Mouse (Mus musculus): ENCODE results near the gene Grip1. TPM values are rescaled to one million over a fixed set of nuclear protein-coding genes. Genes with fewer than 3 reads are reported as not detected.

The Grip1 gene
- polyA plus RNA-seq, 1 experiment from 2014 or later: 19.0 TPM

DNA sequence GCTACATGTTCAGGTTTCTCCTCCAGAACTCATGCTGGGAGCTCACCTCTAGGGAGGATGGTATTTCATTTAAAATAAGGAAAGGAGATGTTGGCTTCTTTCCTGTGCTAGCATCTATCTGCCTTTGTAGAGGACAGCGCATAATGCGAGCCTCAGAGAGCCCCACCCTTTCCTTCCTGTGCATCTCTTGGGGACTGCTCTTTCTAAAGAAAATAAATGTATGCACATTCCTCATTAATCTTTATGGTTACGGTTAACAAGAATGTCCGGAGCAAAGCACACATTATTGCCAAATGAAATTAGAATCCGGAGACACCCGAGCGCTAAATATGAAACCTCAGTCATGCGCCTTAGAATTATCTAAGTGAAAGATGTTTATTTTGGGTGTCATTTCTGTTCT lies 490.3 kb downstream of the Grip1 start:
- Histone ChIP-seq H3K4me1 (no peaks in the 10 kb centered on the region), H3K36me3 (replicated peaks) (no peaks in the 10 kb centered on the region), H3K9ac (no peak overlapping the region), H3K27ac (no peak overlapping the region), H3K4me2 (no peak overlapping the region), H3K27me3 (replicated peaks) (no peaks in the 10 kb centered on the region), H3K4me3 (no peak overlapping the region), H3K9me3 (no peaks in the 10 kb centered on the region)
- ATAC-seq (replicated peaks): no peak
- WGBS: 87% methylated on average over 8 of the region's 8 CpGs

DNA sequence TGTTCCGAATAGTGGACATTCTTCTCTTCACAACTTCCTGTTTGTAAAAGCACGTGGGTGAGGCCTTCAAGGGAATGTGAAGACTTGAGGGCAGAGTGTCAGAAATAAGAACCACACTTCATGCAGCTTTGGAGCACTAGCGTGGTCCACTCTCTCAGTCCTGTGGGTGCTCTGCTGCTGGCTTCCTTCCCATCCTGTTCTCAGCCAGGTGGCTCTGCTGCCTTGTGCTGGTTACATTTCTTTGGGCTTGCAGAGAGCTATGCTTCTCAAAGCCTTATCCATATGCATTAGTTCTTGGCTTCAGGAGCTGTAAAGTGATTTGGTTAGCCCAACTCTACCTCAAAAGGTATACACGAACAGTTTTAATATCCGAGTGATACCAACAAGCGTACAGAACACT lies 497.8 kb downstream of the Grip1 start:
- Histone ChIP-seq H3K27me3 (replicated peaks) (no peaks in the 10 kb centered on the region), H3K9me3 (no peaks in the 10 kb centered on the region), H3K4me3 (no peak overlapping the region), H3K36me3 (replicated peaks) (no peaks in the 10 kb centered on the region), H3K9ac (no peak overlapping the region), H3K27ac (no peak overlapping the region), H3K4me2 (no peak overlapping the region), H3K4me1 (peaks cover 11% of the 10 kb centered on the region)
- 87% methylated on average over 6 of the region's 6 CpGs for WGBS
- ATAC-seq (replicated peaks): no peak

- Histone ChIP-seq H3K36me3 (replicated peaks) (no peaks in the 10 kb centered on the region), H3K27me3 (replicated peaks) (no peaks in the 10 kb centered on the region), H3K9ac (no peak overlapping the region), H3K4me3 (no peak overlapping the region), H3K9me3 (no peaks in the 10 kb centered on the region), H3K27ac (no peak overlapping the region), H3K4me2 (no peak overlapping the region), H3K4me1 (peaks cover 11% of the 10 kb centered on the region)
- ATAC-seq (replicated peaks): no peak
- WGBS: 76% methylated on average over 17 of the region's 17 CpGs
These were observed 503.8 kb downstream of the Grip1 start for GRCm38 (mm10) chr10:119957260-119957955.

DNA sequence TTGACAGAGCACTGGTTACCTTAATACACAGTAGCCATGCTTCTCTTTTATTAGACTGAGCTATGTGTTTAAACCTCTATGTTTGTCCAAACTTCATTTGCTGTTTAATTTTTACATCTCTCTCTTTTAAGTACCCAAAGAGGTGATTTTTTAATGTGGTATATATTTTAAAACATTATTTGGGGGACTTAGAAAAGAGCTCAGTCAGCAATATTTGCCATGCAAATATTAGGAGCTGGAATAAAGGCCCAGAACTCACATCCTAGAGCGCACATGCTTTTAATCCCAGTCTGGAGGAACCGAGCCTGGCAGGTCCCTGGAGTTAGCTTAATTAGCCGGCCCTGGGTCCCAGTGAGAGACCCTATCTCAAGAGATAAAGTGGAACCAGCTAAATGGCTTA lies 507.3 kb downstream of the Grip1 start:
- 57% methylated on average over 3 of the region's 3 CpGs for WGBS
- H3K36me3 ChIP-seq (replicated peaks): no peaks in the 10 kb centered on the region
- H3K4me2 ChIP-seq: no peak overlapping the region
- H3K4me3 ChIP-seq: no peak overlapping the region
- peaks cover 4% of the 10 kb centered on the region for H3K4me1 ChIP-seq
- H3K9ac ChIP-seq: no peak overlapping the region
- ATAC-seq (replicated peaks): no peak
- no peaks in the 10 kb centered on the region for H3K9me3 ChIP-seq
- no peaks in the 10 kb centered on the region for H3K27me3 ChIP-seq (replicated peaks)
- no peak overlapping the region for H3K27ac ChIP-seq

DNA sequence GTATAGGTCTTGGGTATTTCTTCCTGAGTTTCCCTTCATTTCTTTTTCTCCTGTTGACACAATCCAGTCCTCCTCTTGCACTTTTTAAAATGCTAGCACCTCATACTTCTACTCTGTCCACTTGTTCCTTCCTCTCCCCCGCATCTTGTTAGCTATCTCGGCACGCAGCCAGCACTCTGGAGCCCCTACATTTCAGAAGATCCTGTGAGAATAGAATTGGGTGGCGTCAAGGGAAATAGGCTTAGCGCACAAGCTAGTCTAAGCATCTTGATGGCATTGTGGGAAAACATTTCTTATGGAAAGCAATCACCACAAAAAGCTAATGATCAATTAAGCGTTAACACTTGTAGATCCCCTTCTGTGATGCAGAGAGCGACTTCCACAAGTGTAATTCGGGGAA lies 512.7 kb downstream of the Grip1 start:
- no peaks in the 10 kb centered on the region for H3K27me3 ChIP-seq (replicated peaks)
- no peaks in the 10 kb centered on the region for H3K9me3 ChIP-seq
- H3K9ac ChIP-seq: no peak overlapping the region
- no peak overlapping the region for H3K27ac ChIP-seq
- WGBS: 57% methylated on average over 8 of the region's 8 CpGs
- H3K4me3 ChIP-seq: no peak overlapping the region
- no peak for ATAC-seq (replicated peaks)
- H3K36me3 ChIP-seq (replicated peaks): no peaks in the 10 kb centered on the region
- H3K4me1 ChIP-seq: no peaks in the 10 kb centered on the region
- no peak overlapping the region for H3K4me2 ChIP-seq

- peak overlapping the region; percentile 8; the same call in 1 of the 2 replicates for H3K4me2 ChIP-seq
These were observed 525.8 kb downstream of the Grip1 start for GRCm38 (mm10) chr10:119979396-119979795.

DNA sequence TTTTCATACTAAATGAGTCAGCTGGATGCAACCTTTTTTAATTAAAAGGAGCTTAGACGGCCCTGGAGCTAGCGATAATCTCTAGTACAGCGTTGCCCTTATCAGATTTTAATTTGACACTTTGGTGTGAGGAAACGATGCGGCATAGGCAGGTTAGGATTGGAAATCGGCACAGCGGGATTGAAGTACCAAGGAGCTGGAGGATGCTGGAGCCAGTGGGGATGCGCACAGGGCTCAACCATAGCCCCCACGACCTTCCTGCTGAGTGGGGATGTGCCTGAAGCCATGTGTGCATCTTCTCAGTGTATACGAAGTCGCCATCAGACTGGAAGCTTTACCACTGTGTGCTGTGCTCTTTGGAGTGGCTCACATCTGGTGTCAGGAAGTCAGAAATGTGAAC lies 526.4 kb downstream of the Grip1 start:
- peak overlapping the region; percentile 28; the same call in 1 of the 2 replicates for H3K27ac ChIP-seq
- H3K4me3 ChIP-seq: no peak overlapping the region
- no peaks in the 10 kb centered on the region for H3K27me3 ChIP-seq (replicated peaks)
- peak; percentile 56 for ATAC-seq (replicated peaks)
- H3K9me3 ChIP-seq: no peaks in the 10 kb centered on the region
- peaks cover 4% of the 10 kb centered on the region for H3K4me1 ChIP-seq
- WGBS: 17% methylated on average over 11 of the region's 11 CpGs
- H3K36me3 ChIP-seq (replicated peaks): no peaks in the 10 kb centered on the region
- no peak overlapping the region for H3K4me2 ChIP-seq
- H3K9ac ChIP-seq: no peak overlapping the region

More at GRCm38 (mm10) chr10:119979396-119979795, 525.8 kb downstream of the Grip1 start:
- no peaks in the 10 kb centered on the region for H3K36me3 ChIP-seq (replicated peaks)
- H3K27me3 ChIP-seq (replicated peaks): no peaks in the 10 kb centered on the region
- no peak overlapping the region for H3K4me3 ChIP-seq
- H3K9me3 ChIP-seq: no peaks in the 10 kb centered on the region
- no peak overlapping the region for H3K27ac ChIP-seq
- 39% methylated on average over 8 of the region's 8 CpGs for WGBS
- no peak for ATAC-seq (replicated peaks)
- H3K9ac ChIP-seq: no peak overlapping the region
- H3K4me1 ChIP-seq: peaks cover 4% of the 10 kb centered on the region

- peaks cover 3% of the 10 kb centered on the region for H3K4me1 ChIP-seq
- ATAC-seq (replicated peaks): no peak
- no peak overlapping the region for H3K27ac ChIP-seq
- 89% methylated on average over 9 of the region's 9 CpGs for WGBS
- no peak overlapping the region for H3K4me2 ChIP-seq
- H3K4me3 ChIP-seq: no peak overlapping the region
- H3K9me3 ChIP-seq: no peaks in the 10 kb centered on the region
- H3K36me3 ChIP-seq (replicated peaks): no peaks in the 10 kb centered on the region
- no peak overlapping the region for H3K9ac ChIP-seq
- no peaks in the 10 kb centered on the region for H3K27me3 ChIP-seq (replicated peaks)
These were observed 530.7 kb downstream of the Grip1 start for GRCm38 (mm10) chr10:119984299-119984698.

- Histone ChIP-seq H3K4me1 (no peaks in the 10 kb centered on the region), H3K4me2 (no peak overlapping the region), H3K9me3 (no peaks in the 10 kb centered on the region), H3K27me3 (replicated peaks) (no peaks in the 10 kb centered on the region), H3K4me3 (no peak overlapping the region), H3K9ac (no peak overlapping the region), H3K36me3 (replicated peaks) (no peaks in the 10 kb centered on the region), H3K27ac (no peak overlapping the region)
- WGBS: 92% methylated on average over 4 of the region's 4 CpGs
- no peak for ATAC-seq (replicated peaks)
These were observed 544.8 kb downstream of the Grip1 start for GRCm38 (mm10) chr10:119998475-119998874.

DNA sequence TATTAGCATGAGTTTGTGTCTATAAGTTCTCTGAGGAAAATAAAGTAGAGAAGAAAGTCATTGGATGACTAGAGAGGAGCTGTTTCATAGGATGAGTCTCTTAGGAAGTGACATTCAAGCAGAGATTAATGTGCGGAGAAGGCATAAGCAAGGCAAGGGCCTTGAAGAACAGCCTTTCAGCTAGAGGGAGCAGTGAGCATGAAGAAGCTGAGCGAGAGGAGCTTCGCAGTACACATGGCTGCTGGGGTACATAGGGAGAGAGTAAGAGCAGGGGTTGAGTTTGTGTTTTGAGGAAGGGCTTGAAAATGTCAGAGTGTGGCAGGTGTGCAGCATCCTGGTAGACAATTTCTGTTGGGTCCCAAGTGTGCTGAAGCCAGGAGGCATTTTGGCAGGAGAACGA lies 548.5 kb downstream of the Grip1 start:
- 94% methylated on average over 4 of the region's 4 CpGs for WGBS
- Histone ChIP-seq H3K27me3 (replicated peaks) (no peaks in the 10 kb centered on the region), H3K27ac (no peak overlapping the region), H3K9ac (no peak overlapping the region), H3K36me3 (replicated peaks) (no peaks in the 10 kb centered on the region), H3K4me3 (no peak overlapping the region), H3K4me1 (no peaks in the 10 kb centered on the region), H3K4me2 (no peak overlapping the region), H3K9me3 (no peaks in the 10 kb centered on the region)
- ATAC-seq (replicated peaks): no peak

- Histone ChIP-seq H3K4me2 (no peak overlapping the region), H3K9me3 (no peaks in the 10 kb centered on the region), H3K27ac (no peak overlapping the region), H3K4me3 (no peak overlapping the region), H3K27me3 (replicated peaks) (no peaks in the 10 kb centered on the region), H3K4me1 (no peaks in the 10 kb centered on the region), H3K36me3 (replicated peaks) (no peaks in the 10 kb centered on the region), H3K9ac (no peak overlapping the region)
- WGBS: 90% methylated on average over 7 of the region's 7 CpGs
- ATAC-seq (replicated peaks): no peak
These were observed 550.5 kb downstream of the Grip1 start for GRCm38 (mm10) chr10:120004096-120004495.

GRCm38 (mm10) chr10:120005581-120005980 lies 552.0 kb downstream of the Grip1 start:
- Histone ChIP-seq H3K4me1 (no peaks in the 10 kb centered on the region), H3K36me3 (replicated peaks) (0 out of 2 replicates have a peak, but pooled peaks cover 4% of the 10 kb centered on the region), H3K4me3 (no peak overlapping the region), H3K27ac (no peak overlapping the region), H3K27me3 (replicated peaks) (no peaks in the 10 kb centered on the region), H3K4me2 (no peak overlapping the region), H3K9ac (no peak overlapping the region), H3K9me3 (no peaks in the 10 kb centered on the region)
- no peak for ATAC-seq (replicated peaks)
- WGBS: 88% methylated on average over 5 of the region's 5 CpGs

- Histone ChIP-seq H3K27me3 (replicated peaks) (no peaks in the 10 kb centered on the region), H3K27ac (no peak overlapping the region), H3K36me3 (replicated peaks) (0 out of 2 replicates have a peak, but pooled peaks cover 4% of the 10 kb centered on the region), H3K4me2 (no peak overlapping the region), H3K4me3 (no peak overlapping the region), H3K9me3 (no peaks in the 10 kb centered on the region), H3K4me1 (no peaks in the 10 kb centered on the region), H3K9ac (no peak overlapping the region)
- WGBS: 96% methylated on average over 13 of the region's 13 CpGs
- no peak for ATAC-seq (replicated peaks)
These were observed 558.7 kb downstream of the Grip1 start for GRCm38 (mm10) chr10:120012331-120012730.

All from midbrain, embryonic 15.5 days (tissue).